Mouse (Mus musculus): ENCODE results near the gene Parp6. TPM values are rescaled to one million over a fixed set of nuclear protein-coding genes. Genes with fewer than 3 reads are reported as not detected.

The Parp6 gene
- total and polyA plus RNA-seq, 3 experiments, result 4.4 to 5.7 (median 4.6) TPM

GRCm38 (mm10) chr9:59684020-59684419, 66.9 kb downstream of the Parp6 start:
- in situ Hi-C loops (cut with MboI; ENCODE audit: low pct_ligation_motif_present, low pct_unique_long_range_greater_than_20kb, low sequenced_read_pairs), result no loop called here

GRCm38 (mm10) chr9:59687416-59688046, 70.4 kb downstream of the Parp6 start:
- DNase-seq (ENCODE audit: extremely low read depth), result no peak
- Histone ChIP-seq H3K4me3 (replicated peaks in 1 of 3; ENCODE audit: low read depth in 2 of 3, low read length in 2 of 3, poor library complexity in 1 of 3) (no peak overlapping the region), H3K27me3 (replicated peaks) (peaks cover 2% of the 10 kb centered on the region), H3K9ac (ENCODE audit: insufficient read depth, low read depth) (no peak overlapping the region), H3K27ac (ENCODE audit: insufficient read depth, low read depth) (no peak overlapping the region), H3K4me2 (ENCODE audit: insufficient read depth, low read depth, poor library complexity, severe bottlenecking) (no peak overlapping the region), H3K36me3 (replicated peaks in 1 of 2; ENCODE audit: control insufficient read depth in 1 of 2, insufficient read depth in 1 of 2, low read length in 1 of 2) (no peaks in the 10 kb centered on the region), H3K79me2 (replicated peaks; ENCODE audit: control insufficient read depth, extremely low read depth, insufficient read depth, poor library complexity, severe bottlenecking) (no peaks in the 10 kb centered on the region), H3K9me3 (replicated peaks; ENCODE audit: low read length) (no peaks in the 10 kb centered on the region), H3K4me1 (ENCODE audit: control insufficient read depth in 1 of 2, insufficient read depth in 2 of 2) (peaks cover 0 to 5% of the 10 kb centered on the region in 2 experiments; a peak in 1 of 4 replicates)
- in situ Hi-C loops (cut with MboI; ENCODE audit: low pct_ligation_motif_present, low pct_unique_long_range_greater_than_20kb, low sequenced_read_pairs), result no loop called here
- dilution Hi-C loops (cut with MboI; ENCODE audit: extremely low pct_ligation_motif_present, extremely low pct_unique_long_range_greater_than_20kb, low sequenced_read_pairs), result no loop called here
- no peak for TF ChIP-seq USF2 (conservative IDR thresholded peaks at IDR 0.05; ENCODE audit: low read depth, low read length)
- no peak for TF ChIP-seq ELF1 (IDR thresholded peaks at IDR 0.05; ENCODE audit: low read depth, low read length)
- TF ChIP-seq HCFC1 (IDR thresholded peaks at IDR 0.05; ENCODE audit: low read depth, low read length), result no peak
- TF ChIP-seq TCF12 (IDR thresholded peaks at IDR 0.05; ENCODE audit: low read depth, low read length), result no peak
- no peak for TF ChIP-seq ZKSCAN1 (IDR thresholded peaks at IDR 0.05; ENCODE audit: borderline replicate concordance, low read depth, low read length)
- TF ChIP-seq GABPA (IDR thresholded peaks at IDR 0.05; ENCODE audit: insufficient replicate concordance, low read depth, low read length), result no peak
- TF ChIP-seq EP300 (IDR thresholded peaks at IDR 0.05; ENCODE audit: low read length), result no peak
- TF ChIP-seq JUN (IDR thresholded peaks at IDR 0.05; ENCODE audit: insufficient read depth, low read depth, low read length), result no peak
- no peak for TF ChIP-seq MAFK (IDR thresholded peaks at IDR 0.05; ENCODE audit: insufficient replicate concordance, low read length)
- no peak for TF ChIP-seq RAD21 (IDR thresholded peaks at IDR 0.05; ENCODE audit: low read depth, low read length)
- TF ChIP-seq POLR2A (IDR thresholded peaks at IDR 0.05; ENCODE audit: low read depth, low read length), result no peak

More at GRCm38 (mm10) chr9:59684020-59684419, 66.9 kb downstream of the Parp6 start:
- Histone ChIP-seq H3K36me3 (replicated peaks in 1 of 2; ENCODE audit: control insufficient read depth in 1 of 2, insufficient read depth in 1 of 2, low read length in 1 of 2) (peaks cover 6 to 9% of the 10 kb centered on the region in 2 experiments), H3K9ac (ENCODE audit: insufficient read depth, low read depth) (no peak overlapping the region), H3K27ac (ENCODE audit: insufficient read depth, low read depth) (no peak overlapping the region), H3K4me3 (replicated peaks in 1 of 3; ENCODE audit: low read depth in 2 of 3, low read length in 2 of 3, poor library complexity in 1 of 3) (no peak overlapping the region), H3K4me2 (ENCODE audit: insufficient read depth, low read depth, poor library complexity, severe bottlenecking) (no peak overlapping the region), H3K79me2 (replicated peaks; ENCODE audit: control insufficient read depth, extremely low read depth, insufficient read depth, poor library complexity, severe bottlenecking) (no peaks in the 10 kb centered on the region), H3K27me3 (replicated peaks) (peaks cover 2% of the 10 kb centered on the region), H3K9me3 (replicated peaks; ENCODE audit: low read length) (no peaks in the 10 kb centered on the region), H3K4me1 (ENCODE audit: control insufficient read depth in 1 of 2, insufficient read depth in 2 of 2) (peaks cover 9 to 13% of the 10 kb centered on the region in 2 experiments; a peak in 3 of 4 replicates)
- dilution Hi-C loops (cut with MboI; ENCODE audit: extremely low pct_ligation_motif_present, extremely low pct_unique_long_range_greater_than_20kb, low sequenced_read_pairs), result no loop called here
- TF ChIP-seq CTCF (conservative IDR thresholded peaks at IDR 0.05 in 1 of 2, IDR thresholded peaks at IDR 0.05 in 1 of 2; ENCODE audit: low read depth in 2 of 2, low read length in 2 of 2) (no peak), RAD21 (IDR thresholded peaks at IDR 0.05; ENCODE audit: low read depth, low read length) (no peak), IRF4 (IDR thresholded peaks at IDR 0.05; ENCODE audit: low read depth, low read length) (no peak), ZKSCAN1 (IDR thresholded peaks at IDR 0.05; ENCODE audit: borderline replicate concordance, low read depth, low read length) (no peak), SMC3 (IDR thresholded peaks at IDR 0.05; ENCODE audit: low read depth, low read length) (no peak), HCFC1 (IDR thresholded peaks at IDR 0.05; ENCODE audit: low read depth, low read length) (no peak), NRF1 (IDR thresholded peaks at IDR 0.05; ENCODE audit: low read depth, low read length) (no peak), POLR2AphosphoS2 (IDR thresholded peaks at IDR 0.05; ENCODE audit: low read depth, low read length) (no peak), ELF1 (IDR thresholded peaks at IDR 0.05; ENCODE audit: low read depth, low read length) (no peak), KAT2A (IDR thresholded peaks at IDR 0.05; ENCODE audit: insufficient replicate concordance, low read length) (no peak), ZC3H11A (IDR thresholded peaks at IDR 0.05; ENCODE audit: low read depth, low read length) (no peak)
- DNase-seq (ENCODE audit: extremely low read depth), result no peak

Data from CH12.LX (cell line).